Mouse (Mus musculus) stomach, postnatal 0 days (tissue): ENCODE measurements at regions not wholly inside any gene's neighbourhood (a gene's known extent, or its start where the extent isn't known, plus 50 kb on each side); places are given as distances from the start of the nearest gene placed in this dataset.

Experiments used
- ATAC-seq: fragments of 200-750 bp; cut with Nextera tagmentation; 2 replicates; pipeline ENCODE4 v1.8.0; 2017; ENCODE audit not compliant: low FRiP score, low TSS enrichment
- DNase-seq: peaks from one replicate; pipeline ENCODE4 v3.0.0-alpha.2; 2016; ENCODE audit warnings: low spot score
- H3K27ac ChIP-seq: fragments of 300-500 bp; sonication (generic); replicated peaks from 2 replicates; pipeline ENCODE4 v1.5.1; 2014; ENCODE audit warnings: mild to moderate bottlenecking, control low read depth
- H3K27me3 ChIP-seq: fragments of 300-500 bp; sonication (generic); 2 replicates; pipeline ENCODE4 v1.6.1; 2014; ENCODE audit warnings: low read length; ENCODE audit not compliant: control insufficient read depth, insufficient read depth
- H3K36me3 ChIP-seq: fragments of 300-500 bp; sonication (generic); 2 replicates; pipeline ENCODE4 v1.6.1; 2014; ENCODE audit warnings: low read length, mixed read lengths; ENCODE audit not compliant: control insufficient read depth, insufficient read depth
- H3K4me1 ChIP-seq: fragments of 300-500 bp; sonication (generic); replicated peaks from 2 replicates; pipeline ENCODE4 v1.6.1; 2014; ENCODE audit warnings: antibody characterized with exemption; ENCODE audit not compliant: control insufficient read depth, insufficient read depth
- H3K4me2 ChIP-seq: fragments of 300-500 bp; sonication (generic); replicated peaks from 2 replicates; pipeline ENCODE4 v1.6.1; 2014; ENCODE audit warnings: low read depth, mild to moderate bottlenecking, control low read depth, moderate library complexity
- H3K4me3 ChIP-seq: fragments of 300-500 bp; sonication (generic); 2 replicates; pipeline ENCODE4 v1.5.1; 2014; ENCODE audit warnings: low read depth, low read length, control low read depth
- H3K9ac ChIP-seq: fragments of 300-500 bp; sonication (generic); 2 replicates; pipeline ENCODE4 v1.6.1; 2014; ENCODE audit warnings: mild to moderate bottlenecking, low read length, control low read depth, mixed read lengths
- H3K9me3 ChIP-seq: fragments of 300-500 bp; sonication (generic); 2 replicates; pipeline ENCODE4 v1.6.1; 2016; ENCODE audit warnings: low read length; ENCODE audit not compliant: control insufficient read depth
- CTCF ChIP-seq: IDR thresholded peaks from 2 replicates; pipeline ENCODE4 v1.5.1; 2016; ENCODE audit warnings: antibody characterized with exemption, low read depth, mild to moderate bottlenecking, moderate library complexity
- EP300 ChIP-seq: optimal IDR thresholded peaks from 2 replicates; pipeline ENCODE3; 2016; ENCODE audit warnings: antibody characterized with exemption
- WGBS: fragments of 180-500 bp; shearing (Covaris S2); extraction: QIAGEN DNeasy Blood & Tissue Kit; methylation state at CpG from one replicate; pipeline ENCODE4 v1.1.7; 2014; 5-methylcytosine and 5-hydroxymethylcytosine counted together

GRCm38 (mm10) chr2:116974152-116974551, 95.7 kb downstream of the Tmco5 start:
- Histone ChIP-seq H3K4me2 (no peak overlapping the region), H3K36me3 (no peaks in the 10 kb centered on the region), H3K27ac (no peak overlapping the region), H3K4me3 (no peak overlapping the region), H3K9ac (no peak overlapping the region), H3K27me3 (no peaks in the 10 kb centered on the region), H3K9me3 (no peaks in the 10 kb centered on the region), H3K4me1 (0 out of 2 replicates have a peak, but pooled peaks cover 4% of the 10 kb centered on the region)
- WGBS = 70% methylated on average over 9 of the region's 9 CpGs
- ATAC-seq = no peak
- DNase-seq = no peak
- TF ChIP-seq CTCF (no peak), EP300 (no peak)

GRCm38 (mm10) chr2:116974569-116975060, 96.1 kb downstream of the Tmco5 start:
- no peaks in the 10 kb centered on the region for H3K9me3 ChIP-seq
- H3K27me3 ChIP-seq = no peaks in the 10 kb centered on the region
- ATAC-seq (no peak), DNase-seq (no peak)
- no peaks in the 10 kb centered on the region for H3K36me3 ChIP-seq
- 0 out of 2 replicates have a peak, but pooled peaks cover 4% of the 10 kb centered on the region for H3K4me1 ChIP-seq
- H3K4me2 ChIP-seq = peak overlapping the region; percentile 91
- H3K9ac ChIP-seq = no peak overlapping the region
- WGBS = 56% methylated on average over 7 of the region's 7 CpGs
- no peak overlapping the region for H3K4me3 ChIP-seq
- H3K27ac ChIP-seq = peak overlapping the region; percentile 93
- TF ChIP-seq CTCF (no peak), EP300 (no peak)

- Histone ChIP-seq H3K27me3 (no peaks in the 10 kb centered on the region), H3K9me3 (no peaks in the 10 kb centered on the region), H3K27ac (peak overlapping the region; percentile 93), H3K4me1 (0 out of 2 replicates have a peak, but pooled peaks cover 4% of the 10 kb centered on the region), H3K36me3 (no peaks in the 10 kb centered on the region), H3K4me2 (peak overlapping the region; percentile 91), H3K9ac (peak overlapping the region; percentile 79), H3K4me3 (peak overlapping the region; percentile 57)
- 0 out of 2 replicates have a peak, but pooled peaks have one; percentile 9 for TF ChIP-seq CTCF
- no peak for TF ChIP-seq EP300
- 2% methylated on average over 14 of the region's 14 CpGs for WGBS
- no peak for DNase-seq
- peak; percentile 27; the same call in 1 of the 2 replicates for ATAC-seq
Observed at GRCm38 (mm10) chr2:116975091-116975600, 96.7 kb downstream of the Tmco5 start.

GRCm38 (mm10) chr2:116975601-116976431, 97.3 kb downstream of the Tmco5 start:
- no peaks in the 10 kb centered on the region for H3K36me3 ChIP-seq
- under 1% methylated on average over 54 of the region's 54 CpGs for WGBS
- peak overlapping the region; percentile 93 for H3K27ac ChIP-seq
- 0 out of 2 replicates have a peak, but pooled peaks cover 4% of the 10 kb centered on the region for H3K4me1 ChIP-seq
- H3K9ac ChIP-seq = peak overlapping the region; percentile 79
- H3K27me3 ChIP-seq = no peaks in the 10 kb centered on the region
- TF ChIP-seq CTCF (no peak; the same call in 1 of the 2 replicates), EP300 (no peak)
- peak overlapping the region; percentile 91 for H3K4me2 ChIP-seq
- no peaks in the 10 kb centered on the region for H3K9me3 ChIP-seq
- ATAC-seq (peak; percentile 90), DNase-seq (peak; percentile 82)
- H3K4me3 ChIP-seq = peak overlapping the region; percentile 57

- peak overlapping the region; percentile 91 for H3K4me2 ChIP-seq
- H3K27ac ChIP-seq = peak overlapping the region; percentile 93
- H3K4me3 ChIP-seq = 0 out of 2 replicates have a peak overlapping the region, but pooled peaks have one; percentile 57
- no peaks in the 10 kb centered on the region for H3K36me3 ChIP-seq
- ATAC-seq = no peak
- H3K27me3 ChIP-seq = no peaks in the 10 kb centered on the region
- no peak for TF ChIP-seq EP300
- 0 out of 2 replicates have a peak, but pooled peaks have one; percentile 10 for TF ChIP-seq CTCF
- H3K4me1 ChIP-seq = 0 out of 2 replicates have a peak, but pooled peaks cover 4% of the 10 kb centered on the region
- peak overlapping the region; percentile 35; the same call in 1 of the 2 replicates for H3K9ac ChIP-seq
- DNase-seq = peak; percentile 37
- no peaks in the 10 kb centered on the region for H3K9me3 ChIP-seq
- WGBS = 5% methylated on average over 7 of the region's 7 CpGs
Observed at GRCm38 (mm10) chr2:116976432-116976750, 97.9 kb downstream of the Tmco5 start.
